Mouse (Mus musculus) lung, postnatal 4 days (tissue): Measurements from ENCODE around the gene Zfp839.
A peak's percentile ranks its signal among the peaks of the same experiment; 100 is the strongest.

Source experiments
- DNase-seq, 2 experiments: peaks; one replicate each; pipeline ENCODE4 v3.0.0; 2021

Gene Zfp839

GRCm38 (mm10) chr12:110888106-110888505, 38.1 kb downstream of the Zfp839 start:
- no peak for DNase-seq

- DNase-seq: no peak
These were observed 38.6 kb downstream of the Zfp839 start for GRCm38 (mm10) chr12:110888606-110889005.

GRCm38 (mm10) chr12:110889036-110890020, 39.3 kb downstream of the Zfp839 start, which contains the start of the genes Cinp and Tecpr2:
Cinp (minus strand) TSS chr12:110889145.
Tecpr2 (plus strand) TSS chr12:110889264.
- DNase-seq: peak; percentile 96 to 98

- no peak for DNase-seq
These were observed 41.8 kb downstream of the Zfp839 start for GRCm38 (mm10) chr12:110891887-110892286.

GRCm38 (mm10) chr12:110902106-110902505, 52.1 kb downstream of the Zfp839 start:
- no peak for DNase-seq

- DNase-seq: peak in 1 of 2 experiments; percentile 10
These were observed 53.5 kb downstream of the Zfp839 start for GRCm38 (mm10) chr12:110903536-110903935.

- no peak for DNase-seq
These were observed 57.8 kb downstream of the Zfp839 start for GRCm38 (mm10) chr12:110907845-110908244.

- no peak for DNase-seq
These were observed 59.9 kb downstream of the Zfp839 start for GRCm38 (mm10) chr12:110909962-110910361.

- no peak for DNase-seq
These were observed 65.7 kb downstream of the Zfp839 start for GRCm38 (mm10) chr12:110915761-110916160.
